Mouse (Mus musculus) adipocyte (in vitro differentiated cells): ENCODE measurements at regions not wholly inside any gene's neighbourhood (a gene's known extent, or its start where the extent isn't known, plus 50 kb on each side); places are given as distances from the start of the nearest gene placed in this dataset.

ENCODE experiments used
- DNase-seq: peaks from one replicate; pipeline ENCODE4 v3.0.0-alpha.2; 2016; ENCODE audit warnings: low spot score

DNA sequence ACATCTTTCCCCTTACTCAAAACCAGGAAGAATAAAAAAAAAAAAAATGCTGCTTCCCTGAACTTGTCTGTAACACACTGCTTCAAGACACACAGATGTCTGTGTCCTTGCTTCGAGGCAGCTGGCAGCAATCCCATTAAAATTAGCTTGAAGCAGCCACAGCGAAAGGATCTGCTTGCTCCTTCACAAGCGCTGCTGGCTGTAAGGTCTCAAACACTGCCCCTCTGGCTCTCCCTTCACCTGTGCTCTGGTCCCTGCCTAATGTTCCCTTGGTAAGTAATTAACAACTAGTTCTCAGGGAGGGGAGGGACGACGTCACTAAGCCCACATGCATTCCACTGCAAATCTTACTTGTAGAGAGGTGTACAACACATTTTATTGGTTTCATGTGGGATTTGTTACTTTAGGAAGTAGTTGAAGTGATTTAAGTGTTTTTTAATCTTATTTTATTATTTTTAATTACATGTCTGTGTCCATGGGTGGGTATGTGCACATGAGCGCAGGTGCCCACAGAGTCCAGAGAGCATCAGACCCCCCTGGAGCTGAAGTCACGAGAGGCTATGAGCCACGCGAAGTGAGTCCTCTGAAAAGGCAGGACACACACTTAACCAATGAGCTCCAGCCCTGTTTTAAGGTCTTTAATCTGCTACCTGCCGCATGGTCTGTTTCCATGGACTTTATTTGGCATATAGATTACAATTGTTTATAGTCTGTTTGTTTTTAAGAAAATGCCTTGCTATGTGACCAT lies 61.1 kb upstream of the Cers6 start:
- DNase-seq, result no peak

DNA sequence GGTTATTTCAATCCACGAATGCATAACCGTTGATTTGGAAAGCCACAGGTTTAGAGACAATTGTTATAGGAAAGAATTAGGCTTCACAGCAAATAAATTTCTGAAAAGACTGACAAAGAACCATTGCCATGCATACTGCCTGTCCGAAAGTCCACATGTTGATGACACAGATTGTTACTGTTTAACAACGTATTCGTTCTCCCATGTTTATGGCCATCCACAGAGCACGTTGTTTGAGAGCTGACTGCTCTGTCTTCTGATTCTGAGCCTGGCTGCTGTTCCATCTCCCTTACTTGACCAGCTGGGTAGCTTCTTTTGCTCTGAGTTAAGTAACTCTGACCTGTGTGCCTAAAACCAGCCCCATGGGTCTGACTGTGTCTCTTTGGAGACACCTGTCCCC lies 57.1 kb upstream of the Cers6 start:
- DNase-seq, result no peak

DNA sequence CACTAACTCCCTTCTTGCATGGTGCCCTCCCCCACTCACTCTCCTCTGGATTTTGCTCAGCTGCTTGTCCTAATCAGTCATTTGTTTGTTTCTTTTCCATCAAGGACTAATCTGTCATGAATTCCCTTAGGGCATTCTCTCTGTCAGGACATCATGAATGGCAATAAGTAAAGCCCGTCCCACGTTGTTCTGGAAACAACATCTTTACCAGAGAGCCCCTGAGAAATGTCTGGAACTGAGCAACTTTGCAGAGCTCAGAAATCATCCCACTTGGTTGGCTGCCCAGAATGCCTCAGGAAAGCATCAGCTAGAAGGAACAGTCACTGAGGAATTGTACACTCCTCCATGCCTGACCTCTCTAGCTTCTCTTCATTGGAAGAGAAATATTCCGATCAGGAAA lies 55.4 kb upstream of the Cers6 start:
- DNase-seq, result peak; percentile 63

DNA sequence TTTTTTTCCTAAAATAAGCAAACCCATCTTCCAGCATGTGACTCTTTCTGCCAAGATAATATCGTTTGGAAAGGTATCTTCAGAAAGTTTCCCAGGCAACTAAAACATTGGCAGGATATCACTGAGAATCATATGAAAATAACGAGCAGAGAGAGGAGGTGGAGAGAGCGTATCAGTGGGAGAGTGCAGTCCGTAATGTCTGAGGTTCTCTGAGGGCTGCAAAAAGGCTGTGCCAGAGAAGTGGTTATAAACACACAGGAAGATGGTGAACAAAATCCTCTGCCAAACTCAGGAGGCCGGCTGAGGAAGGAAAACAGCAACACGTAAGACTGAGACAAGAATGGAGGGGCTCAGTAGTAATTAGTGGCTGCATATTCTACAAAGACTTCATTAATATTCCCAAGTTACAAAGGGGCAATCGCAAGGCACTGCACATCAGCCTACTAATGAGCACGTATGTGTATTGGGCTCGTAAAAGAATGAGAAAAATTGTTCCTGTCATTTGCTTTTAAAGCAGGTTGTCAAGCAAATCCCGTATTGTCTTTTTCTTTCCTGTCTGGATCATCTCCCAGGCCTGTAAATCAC lies 54.8 kb upstream of the Cers6 start:
- no peak for DNase-seq
